Mouse (Mus musculus): ENCODE measurements around the gene Zfp60. TPM values are rescaled to one million over a fixed set of nuclear protein-coding genes. Genes with fewer than 3 reads are reported as not detected.

The Zfp60 gene
- polyA plus RNA-seq, 1 experiment from 2014 or later = 8.4 TPM

DNA sequence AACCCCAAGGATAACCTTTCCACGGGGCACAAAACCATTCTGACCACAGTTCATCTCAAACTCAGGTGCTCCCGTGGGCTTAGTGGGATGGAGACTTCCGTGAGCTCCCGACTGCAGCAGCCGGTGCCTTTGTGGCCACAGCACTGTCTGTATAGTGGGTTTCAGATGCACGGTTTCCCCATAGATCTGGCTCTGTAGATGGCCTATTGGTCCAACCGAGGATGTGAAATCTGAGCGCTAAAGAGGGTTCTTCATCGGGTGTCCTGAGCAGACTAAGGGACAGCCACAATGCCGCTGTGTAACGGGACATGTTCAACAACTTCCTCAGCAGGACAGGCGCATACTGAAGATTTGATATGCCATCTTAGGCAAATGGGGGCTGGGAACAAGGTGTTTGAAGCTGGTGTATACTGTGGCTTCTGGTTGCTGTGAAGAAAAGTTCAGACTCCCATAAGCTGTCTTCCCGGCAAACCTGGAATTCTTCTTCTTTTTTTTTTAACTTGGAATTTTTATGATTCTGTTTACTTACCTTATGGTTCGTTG, 42.9 kb upstream of the Zfp60 start:
- Histone ChIP-seq H3K9ac (ENCODE audit: low read length) (peak overlapping the region; percentile 63), H3K4me3 (ENCODE audit: low read depth, low read length) (peak overlapping the region; percentile 43), H3K4me2 (replicated peaks; ENCODE audit: low read depth) (peak overlapping the region; percentile 70), H3K27me3 (ENCODE audit: control insufficient read depth, insufficient read depth, low read length) (no peaks in the 10 kb centered on the region), H3K4me1 (replicated peaks; ENCODE audit: control insufficient read depth, insufficient read depth) (no peaks in the 10 kb centered on the region), H3K9me3 (ENCODE audit: control insufficient read depth, low read length) (no peaks in the 10 kb centered on the region), H3K27ac (replicated peaks) (no peak overlapping the region), H3K36me3 (ENCODE audit: control insufficient read depth, insufficient read depth, low read length) (no peaks in the 10 kb centered on the region)
- ATAC-seq (ENCODE audit: low FRiP score, low TSS enrichment) (no peak), DNase-seq (ENCODE audit: low spot score) (no peak)
- 28% methylated on average over 14 of the region's 14 CpGs for whole genome bisulfite sequencing
- no peak for TF ChIP-seq CTCF (IDR thresholded peaks at IDR 0.05; ENCODE audit: low read depth)
- no peak for TF ChIP-seq EP300 (optimal IDR thresholded peaks at IDR 0.05)

DNA sequence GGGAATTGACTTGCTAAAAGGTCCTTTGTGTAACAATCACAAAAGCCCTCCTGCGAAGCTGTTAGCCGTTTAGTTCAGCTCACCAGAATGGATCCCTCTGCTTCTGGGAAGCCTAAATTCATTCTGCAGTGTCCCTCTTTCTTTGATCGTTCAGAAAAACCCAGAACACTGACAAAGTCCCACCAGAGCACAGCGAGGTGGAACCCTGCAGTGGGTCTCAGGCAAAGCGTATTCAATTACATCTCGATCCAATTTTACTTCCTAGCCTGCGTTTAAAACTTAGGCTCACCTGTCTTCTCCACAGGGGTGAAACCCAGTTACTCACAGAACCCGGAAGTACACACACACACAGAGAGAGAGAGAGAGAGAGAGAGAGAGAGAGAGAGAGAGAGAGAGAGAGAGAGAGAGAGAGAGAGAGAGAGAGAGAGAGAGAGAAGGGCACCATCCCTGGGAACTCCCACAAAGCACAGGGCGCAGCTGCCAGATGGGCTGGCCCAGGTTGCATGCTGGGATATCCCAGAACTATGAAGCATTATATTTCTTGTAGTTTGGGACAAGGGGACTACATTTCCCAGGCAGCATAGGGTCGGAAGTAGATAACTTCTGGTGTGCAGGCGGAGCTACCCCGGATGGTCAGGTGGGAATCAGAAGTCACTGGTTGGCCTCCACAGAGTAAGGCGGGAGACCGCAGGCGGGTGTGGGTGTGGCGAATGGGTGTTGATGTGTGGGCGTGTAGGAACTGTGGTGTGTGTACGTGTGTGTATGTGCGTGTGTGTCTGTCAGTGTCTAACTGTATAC, 42.2 kb upstream of the Zfp60 start, which contains the start of gene Zfp607b:
Gene Zfp607b (plus strand): TSS at position 526 of the 798 bp plus-strand sequence.
- H3K27me3 ChIP-seq (ENCODE audit: control insufficient read depth, insufficient read depth, low read length) = no peaks in the 10 kb centered on the region
- H3K4me2 ChIP-seq (replicated peaks; ENCODE audit: low read depth) = peak within 1 kb of the TSS; percentile 70
- DNase-seq (ENCODE audit: low spot score) (peak; percentile 93), ATAC-seq (ENCODE audit: low FRiP score, low TSS enrichment) (peak; percentile 99)
- H3K27ac ChIP-seq (replicated peaks) = peak within 1 kb of the TSS; percentile 65; the same call in 1 of the 2 replicates
- peak within 1 kb of the TSS; percentile 63 for H3K9ac ChIP-seq (ENCODE audit: low read length)
- TF ChIP-seq EP300 (optimal IDR thresholded peaks at IDR 0.05) = no peak
- TF ChIP-seq CTCF (IDR thresholded peaks at IDR 0.05; ENCODE audit: low read depth) = 0 out of 2 replicates have a peak, but pooled peaks have one; percentile 8
- peak within 1 kb of the TSS; percentile 43 for H3K4me3 ChIP-seq (ENCODE audit: low read depth, low read length)
- H3K9me3 ChIP-seq (ENCODE audit: control insufficient read depth, low read length) = no peaks in the 10 kb centered on the region
- H3K4me1 ChIP-seq (replicated peaks; ENCODE audit: control insufficient read depth, insufficient read depth) = no peaks in the 10 kb centered on the region
- WGBS = under 1% methylated on average over 19 of the region's 19 CpGs
- H3K36me3 ChIP-seq (ENCODE audit: control insufficient read depth, insufficient read depth, low read length) = no peaks in the 10 kb centered on the region

DNA sequence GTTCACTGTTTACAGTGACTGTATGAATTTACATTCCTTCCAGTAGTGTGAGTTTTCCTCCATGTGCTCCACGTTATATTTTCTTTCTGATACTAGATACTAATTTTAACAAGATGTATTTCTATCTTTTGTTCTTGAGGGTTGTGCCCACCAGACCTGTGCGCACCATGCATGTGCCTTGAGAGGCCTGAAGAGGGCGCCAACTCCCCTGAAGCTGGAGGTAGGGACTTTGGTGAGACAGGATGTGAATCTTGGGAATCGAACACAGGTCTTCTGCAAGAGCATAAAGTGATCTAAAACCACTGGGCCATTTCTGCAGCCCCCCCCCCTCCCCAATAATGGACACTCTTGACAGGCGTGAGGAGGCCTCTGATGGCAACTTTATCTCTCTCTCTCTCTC, 40.1 kb upstream of the Zfp60 start:
- 41% methylated on average over 5 of the region's 5 CpGs for WGBS
- no peaks in the 10 kb centered on the region for H3K4me1 ChIP-seq (replicated peaks; ENCODE audit: control insufficient read depth, insufficient read depth)
- H3K4me3 ChIP-seq (ENCODE audit: low read depth, low read length) = no peak overlapping the region
- H3K9me3 ChIP-seq (ENCODE audit: control insufficient read depth, low read length) = no peaks in the 10 kb centered on the region
- H3K36me3 ChIP-seq (ENCODE audit: control insufficient read depth, insufficient read depth, low read length) = no peaks in the 10 kb centered on the region
- TF ChIP-seq CTCF (IDR thresholded peaks at IDR 0.05; ENCODE audit: low read depth) = peak; percentile 80
- TF ChIP-seq EP300 (optimal IDR thresholded peaks at IDR 0.05) = no peak
- H3K9ac ChIP-seq (ENCODE audit: low read length) = no peak overlapping the region
- H3K27ac ChIP-seq (replicated peaks) = no peak overlapping the region
- no peak overlapping the region for H3K4me2 ChIP-seq (replicated peaks; ENCODE audit: low read depth)
- H3K27me3 ChIP-seq (ENCODE audit: control insufficient read depth, insufficient read depth, low read length) = no peaks in the 10 kb centered on the region
- ATAC-seq (ENCODE audit: low FRiP score, low TSS enrichment) (no peak), DNase-seq (ENCODE audit: low spot score) (peak; percentile 43)

DNA sequence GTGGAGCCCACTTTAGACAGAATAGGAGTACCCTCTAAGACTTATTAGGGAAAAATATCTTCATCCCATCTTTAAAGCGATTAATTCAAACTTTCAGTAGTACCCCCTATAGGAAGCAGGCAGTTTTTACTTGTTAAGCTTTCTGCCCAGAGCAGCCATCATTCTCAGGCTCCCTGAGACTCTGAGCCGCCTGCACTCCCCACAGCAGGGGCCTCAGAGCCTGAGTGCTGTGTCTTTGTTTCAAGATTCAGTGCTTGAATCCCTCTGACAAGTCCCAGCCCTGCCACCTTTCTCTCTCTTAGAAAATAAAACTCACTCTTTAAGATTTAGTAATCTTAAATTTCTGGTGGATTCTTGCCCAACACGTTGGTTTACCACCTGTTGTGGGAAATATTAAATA, 34.5 kb upstream of the Zfp60 start:
- no peak overlapping the region for H3K9ac ChIP-seq (ENCODE audit: low read length)
- no peaks in the 10 kb centered on the region for H3K36me3 ChIP-seq (ENCODE audit: control insufficient read depth, insufficient read depth, low read length)
- no peak overlapping the region for H3K27ac ChIP-seq (replicated peaks)
- H3K4me1 ChIP-seq (replicated peaks; ENCODE audit: control insufficient read depth, insufficient read depth) = no peaks in the 10 kb centered on the region
- H3K4me2 ChIP-seq (replicated peaks; ENCODE audit: low read depth) = no peak overlapping the region
- WGBS = 52% methylated on average over 3 of the region's 3 CpGs
- no peaks in the 10 kb centered on the region for H3K9me3 ChIP-seq (ENCODE audit: control insufficient read depth, low read length)
- H3K27me3 ChIP-seq (ENCODE audit: control insufficient read depth, insufficient read depth, low read length) = no peaks in the 10 kb centered on the region
- no peak for ATAC-seq (ENCODE audit: low FRiP score, low TSS enrichment)
- no peak for DNase-seq (ENCODE audit: low spot score)
- TF ChIP-seq CTCF (IDR thresholded peaks at IDR 0.05; ENCODE audit: low read depth) (no peak), EP300 (optimal IDR thresholded peaks at IDR 0.05) (no peak)
- H3K4me3 ChIP-seq (ENCODE audit: low read depth, low read length) = no peak overlapping the region

DNA sequence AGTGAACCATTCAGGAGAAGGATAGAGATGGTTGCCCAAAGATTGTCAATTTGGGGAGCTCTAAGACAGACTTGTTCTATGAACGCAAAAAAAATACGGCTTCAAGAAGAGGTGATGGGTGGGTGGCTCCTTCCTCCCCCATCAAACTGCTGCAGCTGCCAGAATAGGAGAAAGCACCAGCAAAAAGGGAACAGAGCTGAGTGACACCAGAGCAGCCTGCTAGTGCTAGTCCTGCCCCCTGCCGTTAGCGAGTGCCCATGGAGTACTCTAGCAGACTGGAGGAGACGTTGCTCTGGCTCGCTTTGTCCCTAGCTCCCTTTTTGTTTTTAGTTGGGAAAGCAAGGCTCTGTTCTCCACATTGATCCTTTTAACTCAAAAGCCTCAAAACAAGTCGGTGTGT, 20.8 kb upstream of the Zfp60 start:
- WGBS = 85% methylated on average over 7 of the region's 7 CpGs
- H3K36me3 ChIP-seq (ENCODE audit: control insufficient read depth, insufficient read depth, low read length) = no peaks in the 10 kb centered on the region
- H3K9ac ChIP-seq (ENCODE audit: low read length) = no peak overlapping the region
- no peak overlapping the region for H3K4me3 ChIP-seq (ENCODE audit: low read depth, low read length)
- no peak overlapping the region for H3K27ac ChIP-seq (replicated peaks)
- DNase-seq (ENCODE audit: low spot score) = no peak
- no peak for ATAC-seq (ENCODE audit: low FRiP score, low TSS enrichment)
- no peak overlapping the region for H3K4me2 ChIP-seq (replicated peaks; ENCODE audit: low read depth)
- no peak for TF ChIP-seq CTCF (IDR thresholded peaks at IDR 0.05; ENCODE audit: low read depth)
- TF ChIP-seq EP300 (optimal IDR thresholded peaks at IDR 0.05) = no peak
- H3K9me3 ChIP-seq (ENCODE audit: control insufficient read depth, low read length) = no peaks in the 10 kb centered on the region
- no peaks in the 10 kb centered on the region for H3K4me1 ChIP-seq (replicated peaks; ENCODE audit: control insufficient read depth, insufficient read depth)
- H3K27me3 ChIP-seq (ENCODE audit: control insufficient read depth, insufficient read depth, low read length) = no peaks in the 10 kb centered on the region

DNA sequence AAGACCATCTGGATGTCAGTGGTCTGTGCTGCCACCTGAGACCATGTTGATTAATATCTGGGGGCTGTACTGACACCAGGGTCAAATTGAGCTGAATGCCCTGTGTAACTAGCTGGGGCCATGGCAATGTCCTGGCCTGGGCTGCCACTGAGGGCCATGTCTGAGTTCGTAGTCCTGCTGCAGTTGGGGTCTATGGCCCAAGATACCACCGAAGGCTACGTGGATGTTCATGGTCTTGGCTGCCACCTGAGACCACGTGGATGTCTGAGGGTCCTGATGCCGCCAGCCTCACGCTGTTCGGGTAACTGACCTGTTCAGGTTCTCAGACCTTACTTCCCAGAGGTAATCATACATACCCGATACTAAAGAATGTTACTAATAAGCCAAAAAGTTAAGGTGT, 9.2 kb upstream of the Zfp60 start:
- WGBS = 89% methylated on average over 8 of the region's 8 CpGs
- no peaks in the 10 kb centered on the region for H3K4me1 ChIP-seq (replicated peaks; ENCODE audit: control insufficient read depth, insufficient read depth)
- H3K4me2 ChIP-seq (replicated peaks; ENCODE audit: low read depth) = no peak overlapping the region

More for the DNA sequence above, 9.2 kb upstream of the Zfp60 start:
- no peak for TF ChIP-seq EP300 (optimal IDR thresholded peaks at IDR 0.05)
- TF ChIP-seq CTCF (IDR thresholded peaks at IDR 0.05; ENCODE audit: low read depth) = no peak
- Histone ChIP-seq H3K27ac (replicated peaks) (no peak overlapping the region), H3K9me3 (ENCODE audit: control insufficient read depth, low read length) (no peaks in the 10 kb centered on the region), H3K27me3 (ENCODE audit: control insufficient read depth, insufficient read depth, low read length) (no peaks in the 10 kb centered on the region), H3K4me3 (ENCODE audit: low read depth, low read length) (no peak overlapping the region), H3K36me3 (ENCODE audit: control insufficient read depth, insufficient read depth, low read length) (no peaks in the 10 kb centered on the region), H3K9ac (ENCODE audit: low read length) (no peak overlapping the region)
- ATAC-seq (ENCODE audit: low FRiP score, low TSS enrichment) = no peak
- DNase-seq (ENCODE audit: low spot score) = no peak

All from stomach, postnatal 0 days (tissue).